Mouse (Mus musculus): ENCODE results near the gene Ap5s1.
A peak's percentile ranks its signal among the peaks of the same experiment; 100 is the strongest.

- peak; percentile 38 for TF ChIP-seq CTCF (IDR thresholded peaks at IDR 0.05)
- TF ChIP-seq EP300 (IDR thresholded peaks at IDR 0.05): no peak
These were observed 35.3 kb upstream of the Ap5s1 start for GRCm38 (mm10) chr2:131171401-131172104.
